Mouse (Mus musculus): ENCODE measurements at regions not wholly inside any gene's neighbourhood (a gene's known extent, or its start where the extent isn't known, plus 50 kb on each side); places are given as distances from the start of the nearest gene placed in this dataset.
A peak's percentile ranks its signal among the peaks of the same experiment; 100 is the strongest.

- DNase-seq: no peak
These were observed 223.6 kb upstream of the Mmadhc start for GRCm38 (mm10) chr2:50520169-50520568.

GRCm38 (mm10) chr2:50519129-50519504 is 222.5 kb upstream of the Mmadhc start:
- no peak for DNase-seq

- no peak for DNase-seq
These were observed 221.9 kb upstream of the Mmadhc start for GRCm38 (mm10) chr2:50518371-50519128.

GRCm38 (mm10) chr2:50513276-50513675 is 216.7 kb upstream of the Mmadhc start:
- no peak for DNase-seq

GRCm38 (mm10) chr2:50498713-50499112 is 202.1 kb upstream of the Mmadhc start:
- DNase-seq: no peak

GRCm38 (mm10) chr2:50496057-50496433 is 199.4 kb upstream of the Mmadhc start:
- no peak for DNase-seq

GRCm38 (mm10) chr2:50495141-50496056 is 198.8 kb upstream of the Mmadhc start:
- DNase-seq: no peak

- DNase-seq: no peak
These were observed 197.2 kb upstream of the Mmadhc start for GRCm38 (mm10) chr2:50493597-50494335.

GRCm38 (mm10) chr2:50463799-50464198 is 167.2 kb upstream of the Mmadhc start:
- no peak for DNase-seq

GRCm38 (mm10) chr2:50462378-50462777 is 165.8 kb upstream of the Mmadhc start:
- DNase-seq: no peak

- DNase-seq: no peak
These were observed 160.1 kb upstream of the Mmadhc start for GRCm38 (mm10) chr2:50456654-50457053.

GRCm38 (mm10) chr2:50448117-50448516 is 151.5 kb upstream of the Mmadhc start:
- DNase-seq: no peak

- peak; percentile 5 for DNase-seq
These were observed 149.4 kb upstream of the Mmadhc start for GRCm38 (mm10) chr2:50445963-50446485.

GRCm38 (mm10) chr2:50440333-50440732 is 143.7 kb upstream of the Mmadhc start:
- DNase-seq: no peak

GRCm38 (mm10) chr2:50433166-50433565 is 136.6 kb upstream of the Mmadhc start:
- no peak for DNase-seq

GRCm38 (mm10) chr2:50425151-50425550 is 128.6 kb upstream of the Mmadhc start:
- DNase-seq: no peak

- no peak for DNase-seq
These were observed 123.0 kb upstream of the Mmadhc start for GRCm38 (mm10) chr2:50419648-50420047.

- no peak for DNase-seq
These were observed 121.0 kb upstream of the Mmadhc start for GRCm38 (mm10) chr2:50417643-50418042.

- no peak for DNase-seq
These were observed 120.5 kb upstream of the Mmadhc start for GRCm38 (mm10) chr2:50417135-50417534.

- no peak for DNase-seq
These were observed 119.5 kb upstream of the Mmadhc start for GRCm38 (mm10) chr2:50416056-50416455.

- no peak for DNase-seq
These were observed 109.3 kb upstream of the Mmadhc start for GRCm38 (mm10) chr2:50405932-50406331.

- DNase-seq: no peak
These were observed 106.5 kb upstream of the Mmadhc start for GRCm38 (mm10) chr2:50403106-50403505.

- DNase-seq: no peak
These were observed 102.0 kb upstream of the Mmadhc start for GRCm38 (mm10) chr2:50398576-50398975.
